Mouse (Mus musculus) cortical plate, adult 2 months (tissue): ENCODE measurements around the gene Sod2.

Source experiments
- CTCF ChIP-seq: fragments of 200-500 bp; IDR thresholded peaks from 2 replicates; pipeline ENCODE4 v1.5.1; 2011; ENCODE audit warnings: mild to moderate bottlenecking, control low read depth, low read length; ENCODE audit not compliant: insufficient read depth; ENCODE audit errors: extremely low read depth
- POLR2A ChIP-seq: fragments of 200-500 bp; IDR thresholded peaks from 2 replicates; pipeline ENCODE4 v1.6.1; 2011; ENCODE audit warnings: mild to moderate bottlenecking, low read length, control low read depth; ENCODE audit not compliant: insufficient read depth; ENCODE audit errors: extremely low read depth

- no peak for TF ChIP-seq CTCF
- no peak for TF ChIP-seq POLR2A
These were observed 16.0 kb upstream of the Sod2 start for GRCm38 (mm10) chr17:12990567-12991145.
